Mouse (Mus musculus) limb, embryonic 15.5 days (tissue): Measurements from ENCODE around the gene Elovl6. TPM values are rescaled to one million over a fixed set of nuclear protein-coding genes. Genes with fewer than 3 reads are reported as not detected.

ENCODE experiments used
- ATAC-seq: fragments of 200-750 bp; cut with Nextera tagmentation; 2 replicates; pipeline ENCODE4 v1.8.0; 2017; ENCODE audit warnings: low read depth, moderate TSS enrichment; ENCODE audit not compliant: insufficient number of reproducible peaks, low FRiP score, low TSS enrichment
- H3K27ac ChIP-seq: fragments of 300-500 bp; sonication (generic); 2 replicates; pipeline ENCODE4 v1.5.1; 2015; ENCODE audit warnings: moderate library complexity, mild to moderate bottlenecking, inconsistent platforms
- H3K27me3 ChIP-seq: fragments of 300-500 bp; sonication (generic); 2 replicates; pipeline ENCODE4 v1.6.1; 2015; ENCODE audit warnings: inconsistent platforms
- H3K36me3 ChIP-seq: fragments of 300-500 bp; sonication (generic); 2 replicates; pipeline ENCODE4 v1.6.1; 2015; ENCODE audit warnings: inconsistent platforms
- H3K4me1 ChIP-seq: fragments of 300-500 bp; sonication (generic); 2 replicates; pipeline ENCODE4 v1.6.1; 2015; ENCODE audit warnings: inconsistent platforms
- H3K4me2 ChIP-seq: fragments of 300-500 bp; sonication (generic); 2 replicates; pipeline ENCODE4 v1.6.1; 2015; ENCODE audit warnings: mild to moderate bottlenecking, inconsistent platforms
- H3K4me3 ChIP-seq: fragments of 300-500 bp; sonication (generic); 2 replicates; pipeline ENCODE4 v1.5.1; 2015; ENCODE audit warnings: mild to moderate bottlenecking, inconsistent platforms
- H3K9ac ChIP-seq: fragments of 300-500 bp; sonication (generic); 2 replicates; pipeline ENCODE4 v1.6.1; 2015; ENCODE audit warnings: inconsistent platforms
- H3K9me3 ChIP-seq: fragments of 300-500 bp; sonication (generic); 2 replicates; pipeline ENCODE4 v1.6.1; 2016; ENCODE audit warnings: inconsistent platforms
- WGBS: fragments of 180-500 bp; shearing (Covaris S2); methylation state at CpG from one replicate; pipeline ENCODE4 v1.1.7; 2015; 5-methylcytosine and 5-hydroxymethylcytosine counted together
- polyA plus RNA-seq: library from polyadenylated mRNA; unstranded; fragments of >200 nt; fragmentation: Nextera tagmentation; extraction: Ambion mirVana; gene quantifications from 2 replicates; pipeline ENCODE4 v1.2.1, GENCODE M21; 2015

The Elovl6 gene
- polyA plus RNA-seq, 1 experiment from 2014 or later, result 23.3 TPM

DNA sequence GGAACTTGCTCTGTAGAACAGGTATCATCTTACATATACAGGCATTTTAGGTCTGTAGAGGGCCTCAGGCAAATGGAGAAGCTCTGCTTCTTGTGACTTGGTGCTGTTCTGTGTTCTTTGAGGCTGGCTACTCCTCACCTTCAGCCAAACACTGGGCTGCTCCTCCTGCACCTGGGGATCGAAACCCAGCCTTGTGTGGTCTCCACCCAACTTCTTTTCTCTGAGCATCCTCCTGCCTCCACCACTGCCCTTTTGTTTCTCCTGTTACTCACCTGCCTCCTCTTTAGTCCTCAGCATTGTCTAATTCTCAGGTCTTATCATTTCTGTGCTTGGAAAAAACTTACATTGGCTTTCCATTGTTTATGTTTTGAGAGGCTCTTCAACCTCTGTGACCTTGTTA, 12.1 kb downstream of the Elovl6 start:
- Histone ChIP-seq H3K27me3 (no peaks in the 10 kb centered on the region), H3K9me3 (no peaks in the 10 kb centered on the region), H3K4me1 (no peaks in the 10 kb centered on the region), H3K27ac (no peak overlapping the region), H3K9ac (no peak overlapping the region), H3K4me3 (no peak overlapping the region), H3K36me3 (peaks cover 23% of the 10 kb centered on the region), H3K4me2 (no peak overlapping the region)
- WGBS, result 94% methylated on average over 1 of the region's 1 CpGs
- no peak for ATAC-seq

DNA sequence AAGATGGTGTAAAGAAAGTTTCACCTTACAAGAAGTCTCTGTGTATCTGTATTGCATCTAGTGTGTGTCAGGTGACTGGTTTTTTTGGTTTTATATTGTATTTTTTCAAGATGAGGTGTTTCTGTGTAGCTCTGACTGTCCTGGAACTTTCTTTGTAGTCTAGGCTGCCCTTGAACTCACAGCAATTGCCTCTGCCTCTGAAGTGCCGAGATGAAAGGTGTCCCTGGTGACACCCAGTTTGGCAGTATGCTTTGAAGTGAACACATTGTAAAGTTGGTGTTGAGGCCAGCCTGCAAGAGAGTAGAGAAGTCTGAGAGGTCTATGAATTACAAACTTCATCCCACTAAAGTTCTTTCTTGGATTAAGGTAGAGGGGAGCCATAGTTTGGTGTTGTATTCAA, 13.1 kb downstream of the Elovl6 start:
- Histone ChIP-seq H3K4me1 (no peaks in the 10 kb centered on the region), H3K36me3 (peaks cover 23% of the 10 kb centered on the region), H3K9ac (no peak overlapping the region), H3K4me2 (no peak overlapping the region), H3K4me3 (no peak overlapping the region), H3K9me3 (no peaks in the 10 kb centered on the region), H3K27ac (no peak overlapping the region), H3K27me3 (no peaks in the 10 kb centered on the region)
- WGBS, result 45% methylated on average over 1 of the region's 1 CpGs
- ATAC-seq, result no peak

DNA sequence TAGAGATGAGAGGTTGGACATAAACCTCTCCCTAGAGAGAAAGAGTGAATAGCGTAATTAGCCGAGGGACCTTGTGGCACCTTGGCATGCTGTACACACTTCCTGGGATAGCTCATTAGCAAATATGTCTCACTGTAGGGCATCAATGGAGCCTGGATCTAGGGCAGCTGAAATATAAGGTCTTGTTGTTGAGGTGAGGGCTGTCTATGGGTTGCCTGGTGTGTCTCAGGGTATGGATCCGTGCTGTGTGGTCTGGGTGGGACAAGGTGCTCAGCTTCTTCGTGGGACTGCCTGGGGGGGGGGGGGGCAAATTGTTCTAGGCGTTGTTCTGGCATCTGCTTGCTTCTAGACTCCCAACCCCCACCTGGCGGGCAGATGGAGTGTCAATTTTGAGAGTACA, 13.6 kb downstream of the Elovl6 start:
- no peak for ATAC-seq
- Histone ChIP-seq H3K4me2 (no peak overlapping the region), H3K4me1 (no peaks in the 10 kb centered on the region), H3K27me3 (no peaks in the 10 kb centered on the region), H3K4me3 (no peak overlapping the region), H3K27ac (no peak overlapping the region), H3K9me3 (no peaks in the 10 kb centered on the region), H3K9ac (no peak overlapping the region), H3K36me3 (peaks cover 23% of the 10 kb centered on the region)
- 75% methylated on average over 6 of the region's 6 CpGs for WGBS

DNA sequence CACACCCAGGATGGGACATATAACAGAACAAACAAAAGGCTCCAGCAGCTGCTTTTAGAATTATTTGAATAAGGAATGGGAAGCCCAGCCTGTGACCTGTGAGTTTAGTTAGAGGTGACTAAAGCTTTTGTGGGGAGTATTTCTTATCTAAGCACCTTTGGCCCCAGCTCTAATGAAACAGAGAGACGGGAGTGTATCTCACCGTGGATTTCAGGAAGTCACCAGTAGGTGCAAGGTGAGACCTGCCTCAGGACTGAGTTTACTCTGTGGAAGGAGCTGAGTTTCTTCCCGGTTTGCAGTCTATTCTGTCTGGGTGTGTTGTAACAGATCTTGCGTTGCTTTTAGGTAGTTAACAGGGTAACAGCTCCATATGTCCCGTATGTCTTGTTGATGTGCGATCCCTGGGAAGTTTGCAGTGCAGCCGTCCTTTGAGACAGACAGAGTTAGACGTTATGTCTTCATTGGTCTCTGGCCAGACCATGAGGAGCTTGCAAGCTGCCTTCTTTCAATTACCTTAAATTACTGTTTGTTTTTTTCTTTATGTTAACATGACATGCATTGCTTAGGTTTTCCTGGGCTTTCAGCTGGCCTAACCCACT, 15.8 kb downstream of the Elovl6 start:
- Histone ChIP-seq H3K4me3 (no peak overlapping the region), H3K27ac (no peak overlapping the region), H3K36me3 (peaks cover 5% of the 10 kb centered on the region; the same call in 1 of the 2 replicates), H3K4me2 (no peak overlapping the region), H3K4me1 (peaks cover 9% of the 10 kb centered on the region), H3K9me3 (no peaks in the 10 kb centered on the region), H3K27me3 (no peaks in the 10 kb centered on the region), H3K9ac (no peak overlapping the region)
- 46% methylated on average over 8 of the region's 8 CpGs for WGBS
- ATAC-seq, result no peak

DNA sequence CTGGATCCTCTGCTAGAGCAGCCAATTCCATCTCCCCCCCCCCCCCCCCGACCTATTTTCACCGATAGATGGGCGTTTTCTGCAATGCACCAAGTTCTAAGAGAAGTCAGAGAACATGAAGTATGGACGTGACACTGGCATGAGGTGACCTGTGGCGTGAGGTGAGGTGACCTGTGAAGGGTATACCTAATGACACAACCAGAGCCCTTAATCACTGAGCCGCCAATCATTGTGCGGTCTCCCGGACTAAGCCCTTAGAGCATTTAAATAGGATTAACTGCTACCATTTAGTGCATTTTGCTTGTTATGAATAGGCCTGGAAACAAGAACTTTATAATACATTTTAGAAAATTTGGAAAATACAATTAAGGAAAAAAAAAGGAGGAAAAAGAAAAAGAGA, 16.6 kb downstream of the Elovl6 start:
- ATAC-seq, result no peak
- no peaks in the 10 kb centered on the region for H3K9me3 ChIP-seq
- WGBS, result 64% methylated on average over 8 of the region's 8 CpGs
- H3K9ac ChIP-seq, result no peak overlapping the region
- no peak overlapping the region for H3K4me2 ChIP-seq
- H3K4me3 ChIP-seq, result no peak overlapping the region
- no peak overlapping the region for H3K27ac ChIP-seq
- no peaks in the 10 kb centered on the region for H3K27me3 ChIP-seq
- H3K36me3 ChIP-seq, result no peaks in the 10 kb centered on the region
- peaks cover 9% of the 10 kb centered on the region for H3K4me1 ChIP-seq

DNA sequence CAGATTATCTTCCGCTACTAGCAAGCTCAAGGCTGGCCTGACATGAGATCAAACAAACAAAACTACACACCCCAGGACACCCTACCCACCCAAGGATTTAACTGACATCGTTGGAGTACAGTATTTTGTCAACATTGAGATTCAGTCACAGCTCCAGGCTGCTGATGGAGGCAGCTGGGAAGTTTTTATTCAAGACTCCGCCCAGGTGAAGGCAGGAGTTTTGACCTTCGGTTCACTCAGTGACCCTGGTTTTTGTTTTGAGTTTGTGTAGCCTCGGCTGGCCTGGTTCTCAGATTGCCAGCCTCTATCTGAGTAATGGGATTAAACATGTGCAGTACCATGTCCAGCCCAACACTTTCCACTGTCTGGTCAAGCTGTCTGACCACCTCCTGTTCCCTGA, 17.4 kb downstream of the Elovl6 start:
- H3K9ac ChIP-seq, result no peak overlapping the region
- H3K27me3 ChIP-seq, result no peaks in the 10 kb centered on the region
- H3K4me1 ChIP-seq, result peaks cover 9% of the 10 kb centered on the region
- H3K27ac ChIP-seq, result no peak overlapping the region
- peaks cover under 1% of the 10 kb centered on the region; the same call in 1 of the 2 replicates for H3K36me3 ChIP-seq
- H3K4me2 ChIP-seq, result no peak overlapping the region
- H3K9me3 ChIP-seq, result no peaks in the 10 kb centered on the region
- 59% methylated on average over 5 of the region's 5 CpGs for WGBS
- no peak for ATAC-seq
- H3K4me3 ChIP-seq, result no peak overlapping the region

DNA sequence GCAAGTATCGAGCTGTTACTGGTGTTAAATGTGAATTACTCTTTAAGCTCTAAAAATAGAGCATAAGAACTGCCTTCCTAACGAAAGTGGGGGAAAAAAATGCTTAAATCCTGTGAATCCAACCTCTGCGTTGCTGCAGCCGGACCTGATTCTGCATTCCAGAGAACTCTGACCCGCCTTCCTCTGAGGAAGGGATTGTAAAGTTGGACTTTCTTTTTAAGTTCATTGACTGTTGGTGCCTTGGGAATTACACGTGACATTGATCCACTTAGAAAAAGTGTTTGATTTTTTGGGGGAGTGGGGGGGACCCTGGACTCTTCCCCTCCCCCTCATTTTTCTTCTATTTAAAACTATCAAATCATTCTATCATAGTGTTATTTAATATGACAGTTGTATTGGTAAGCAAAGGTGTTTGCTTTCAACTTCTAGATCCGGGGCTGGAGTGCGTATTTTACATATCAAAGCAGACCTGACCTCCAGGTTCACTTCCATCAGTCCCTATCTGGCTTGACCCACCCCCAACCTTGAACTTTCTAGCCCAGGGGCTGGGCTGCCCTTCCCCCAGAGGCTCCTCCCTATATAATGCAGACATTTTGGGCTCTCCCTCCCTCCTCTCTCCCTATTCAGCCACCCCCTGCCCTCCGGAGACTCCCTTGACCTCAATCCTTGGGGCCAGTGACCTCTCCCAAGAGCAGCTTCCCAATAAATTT, 19.6 kb downstream of the Elovl6 start:
- H3K27me3 ChIP-seq, result no peaks in the 10 kb centered on the region
- 40% methylated on average over 9 of the region's 9 CpGs for WGBS
- no peak overlapping the region for H3K4me3 ChIP-seq
- peaks cover 9% of the 10 kb centered on the region for H3K4me1 ChIP-seq
- no peaks in the 10 kb centered on the region for H3K9me3 ChIP-seq
- ATAC-seq, result no peak
- H3K36me3 ChIP-seq, result peaks cover 3% of the 10 kb centered on the region; the same call in 1 of the 2 replicates
- H3K4me2 ChIP-seq, result 0 out of 2 replicates have a peak overlapping the region, but pooled peaks have one; percentile 12
- H3K9ac ChIP-seq, result no peak overlapping the region
- peak overlapping the region; percentile 28; the same call in 1 of the 2 replicates for H3K27ac ChIP-seq

DNA sequence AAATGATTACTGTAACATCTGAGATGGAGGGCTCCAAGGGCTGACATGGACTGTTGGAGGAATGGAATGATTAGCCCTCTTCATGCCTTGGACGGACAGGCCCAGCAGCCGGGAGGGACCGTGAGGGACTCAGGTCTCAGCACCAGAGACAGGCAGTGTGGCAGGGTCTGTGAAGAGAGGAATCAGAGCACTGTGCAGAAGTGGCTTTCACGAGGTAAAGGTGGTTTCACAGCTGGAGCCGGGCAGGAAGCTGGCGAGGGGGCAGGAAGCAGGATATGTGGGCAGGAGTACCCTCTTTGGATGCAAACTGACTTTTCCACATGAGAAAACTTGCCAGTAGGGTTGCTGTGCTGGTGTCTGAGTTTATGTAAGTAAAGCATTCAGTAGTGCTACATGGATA, 20.2 kb downstream of the Elovl6 start:
- no peak overlapping the region for H3K4me2 ChIP-seq
- no peaks in the 10 kb centered on the region for H3K9me3 ChIP-seq
- peaks cover 9% of the 10 kb centered on the region for H3K4me1 ChIP-seq
- no peak overlapping the region for H3K9ac ChIP-seq
- no peak overlapping the region for H3K4me3 ChIP-seq
- no peaks in the 10 kb centered on the region for H3K27me3 ChIP-seq
- no peak overlapping the region for H3K27ac ChIP-seq
- 61% methylated on average over 6 of the region's 6 CpGs for WGBS
- peaks cover 3% of the 10 kb centered on the region; the same call in 1 of the 2 replicates for H3K36me3 ChIP-seq
- no peak for ATAC-seq

DNA sequence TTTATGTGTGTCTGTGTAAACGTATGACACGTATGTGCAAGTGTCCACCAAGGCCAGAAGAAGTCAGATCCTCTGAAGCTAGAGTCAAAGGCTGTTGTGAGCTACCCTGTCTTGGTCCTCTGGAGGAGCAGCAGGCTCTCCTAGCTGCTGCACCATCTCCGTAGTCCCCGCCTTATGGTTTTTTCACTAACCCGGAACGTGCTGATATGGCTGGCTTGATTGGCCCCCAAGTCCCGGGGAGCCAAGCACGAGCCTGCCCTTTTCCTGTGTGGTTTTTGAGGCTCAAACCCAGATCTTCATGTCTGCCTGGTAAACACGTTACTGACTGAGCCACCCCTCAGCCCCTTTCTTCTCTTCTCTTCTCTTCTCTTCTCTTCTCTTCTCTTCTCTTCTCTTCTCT, 21.0 kb downstream of the Elovl6 start:
- H3K4me1 ChIP-seq, result peaks cover 9% of the 10 kb centered on the region

DNA sequence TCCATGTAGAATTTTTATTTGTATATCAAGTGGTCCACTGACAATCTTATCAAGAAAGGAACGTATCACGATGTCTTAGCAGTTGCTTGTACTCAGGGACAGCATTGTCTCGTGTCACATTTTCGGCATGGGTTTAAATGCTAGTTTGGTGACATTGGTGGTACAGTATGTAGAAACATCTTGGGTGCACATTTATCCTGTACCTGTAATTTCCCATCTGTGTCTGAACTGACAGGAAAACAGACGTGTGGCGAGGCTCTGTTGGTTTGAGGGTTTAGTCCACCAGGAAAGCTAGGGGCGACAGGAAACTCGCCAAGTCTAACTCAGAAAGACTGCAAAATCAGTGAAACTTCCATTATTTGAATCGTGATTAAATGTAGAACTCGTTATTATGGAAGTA, 21.5 kb downstream of the Elovl6 start:
- 83% methylated on average over 10 of the region's 10 CpGs for WGBS
- Histone ChIP-seq H3K4me1 (peaks cover 9% of the 10 kb centered on the region), H3K36me3 (peaks cover 3% of the 10 kb centered on the region; the same call in 1 of the 2 replicates), H3K4me3 (no peak overlapping the region), H3K27ac (no peak overlapping the region), H3K9me3 (no peaks in the 10 kb centered on the region), H3K9ac (no peak overlapping the region), H3K4me2 (no peak overlapping the region), H3K27me3 (no peaks in the 10 kb centered on the region)
- no peak for ATAC-seq

More for the DNA sequence above, 21.0 kb downstream of the Elovl6 start:
- Histone ChIP-seq H3K9me3 (no peaks in the 10 kb centered on the region), H3K27ac (no peak overlapping the region), H3K9ac (no peak overlapping the region), H3K27me3 (no peaks in the 10 kb centered on the region), H3K36me3 (peaks cover 3% of the 10 kb centered on the region; the same call in 1 of the 2 replicates), H3K4me3 (no peak overlapping the region), H3K4me2 (no peak overlapping the region)
- WGBS, result 74% methylated on average over 9 of the region's 9 CpGs
- no peak for ATAC-seq

DNA sequence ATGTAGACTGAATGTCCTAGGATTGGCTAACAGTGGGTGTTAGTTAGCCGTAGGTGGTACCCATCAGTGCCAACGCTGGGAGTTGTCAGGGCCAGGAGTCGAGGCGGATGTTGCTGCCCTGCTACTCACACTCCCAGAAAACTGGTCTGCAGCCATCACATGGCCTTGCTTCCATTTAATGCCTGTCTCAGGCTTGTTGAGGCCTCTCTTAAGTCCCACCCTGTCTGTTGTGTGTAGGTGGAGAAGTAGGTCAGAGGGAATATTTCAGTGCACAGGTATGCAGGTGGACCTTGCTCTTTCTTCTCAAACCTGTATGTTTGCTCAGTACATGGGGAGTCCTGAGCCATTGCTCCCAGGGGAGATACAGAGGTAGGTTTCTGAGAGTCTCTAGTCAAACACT, 22.3 kb downstream of the Elovl6 start:
- no peak for ATAC-seq

DNA sequence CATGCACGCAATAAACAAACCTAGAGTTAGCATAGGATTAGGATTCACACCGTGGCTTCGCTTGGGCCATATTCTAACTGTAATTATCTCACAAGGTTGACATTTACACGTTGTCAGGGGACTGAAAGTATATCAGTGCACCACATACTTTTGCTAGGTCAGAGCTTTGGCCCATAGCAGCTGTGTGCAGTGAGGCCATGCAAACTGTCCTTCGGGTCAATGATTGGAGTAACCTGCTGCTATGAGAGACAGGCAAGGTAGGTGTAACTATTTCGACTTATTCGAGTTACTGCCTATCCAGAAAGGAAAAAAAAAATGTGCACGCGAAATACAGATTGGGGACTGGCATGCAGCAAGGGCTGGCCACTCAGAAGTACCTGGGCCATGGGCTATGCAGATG, 24.9 kb downstream of the Elovl6 start:
- no peak overlapping the region for H3K4me3 ChIP-seq
- no peak overlapping the region for H3K27ac ChIP-seq
- H3K36me3 ChIP-seq, result peaks cover 3% of the 10 kb centered on the region; the same call in 1 of the 2 replicates
- no peak overlapping the region for H3K9ac ChIP-seq
- peaks cover 5% of the 10 kb centered on the region for H3K4me1 ChIP-seq
- 82% methylated on average over 9 of the region's 9 CpGs for WGBS
- ATAC-seq, result no peak
- no peaks in the 10 kb centered on the region for H3K27me3 ChIP-seq
- H3K9me3 ChIP-seq, result no peaks in the 10 kb centered on the region
- H3K4me2 ChIP-seq, result no peak overlapping the region

More for the DNA sequence above, 22.3 kb downstream of the Elovl6 start:
- Histone ChIP-seq H3K4me2 (no peak overlapping the region), H3K27ac (no peak overlapping the region), H3K27me3 (no peaks in the 10 kb centered on the region), H3K9ac (no peak overlapping the region), H3K36me3 (peaks cover 3% of the 10 kb centered on the region; the same call in 1 of the 2 replicates), H3K4me1 (peaks cover 9% of the 10 kb centered on the region), H3K9me3 (no peaks in the 10 kb centered on the region), H3K4me3 (no peak overlapping the region)
- WGBS, result 87% methylated on average over 4 of the region's 4 CpGs
